Mouse (Mus musculus): ENCODE results near the gene Atp6v0e2.

The Atp6v0e2 gene

DNA sequence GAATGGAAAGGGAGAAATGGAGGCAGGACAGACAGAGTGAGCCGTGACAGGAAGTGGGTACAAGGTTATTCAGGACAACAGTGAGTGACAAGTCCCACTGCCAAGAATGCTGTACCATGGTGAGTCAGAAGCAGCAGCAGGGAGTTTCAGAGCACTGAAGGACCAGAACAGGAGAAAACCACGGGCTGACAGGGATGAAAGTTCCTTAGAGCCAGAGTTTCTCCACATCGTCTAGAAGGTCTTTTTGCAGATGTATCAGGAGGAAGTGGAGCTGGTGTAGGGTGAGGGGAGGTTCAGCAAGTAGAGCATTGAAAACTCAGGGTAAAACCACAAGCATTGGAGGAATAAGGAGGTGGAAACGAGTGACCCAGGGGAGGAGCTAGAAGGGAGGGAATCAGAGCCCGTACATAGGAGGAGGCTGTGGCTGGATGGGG is 41.8 kb downstream of the Atp6v0e2 start:
- no peak for DNase-seq

DNA sequence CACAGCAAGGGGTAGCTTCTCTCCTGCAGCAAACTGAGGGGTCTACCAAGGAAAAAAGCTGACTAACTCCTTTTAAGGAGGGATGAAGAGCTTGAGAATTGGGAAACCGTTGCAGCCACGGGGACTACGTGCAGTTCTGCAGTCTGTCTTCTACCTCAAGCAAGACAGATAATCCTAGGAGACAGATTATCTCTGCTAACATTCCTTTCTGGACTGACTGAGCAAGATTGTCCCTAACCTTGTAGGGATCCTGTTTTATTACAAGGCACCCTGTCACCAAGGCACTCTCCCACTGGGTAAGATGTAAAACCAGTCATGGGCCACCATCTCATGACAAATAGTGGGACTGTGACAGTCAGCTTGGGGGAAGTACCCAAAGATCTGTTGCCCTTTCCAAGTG is 43.8 kb downstream of the Atp6v0e2 start:
- no peak for DNase-seq

- DNase-seq = no peak
These were observed 44.6 kb downstream of the Atp6v0e2 start for GRCm38 (mm10) chr6:48582037-48582436.

GRCm38 (mm10) chr6:48589194-48589750 is 51.9 kb downstream of the Atp6v0e2 start, which contains the start of gene Gm45021:
Gene Gm45021, plus strand, starts transcription at chr6:48589610.
- no peak for DNase-seq
